Mouse (Mus musculus): ENCODE data around the gene Fbxl5. TPM values are rescaled to one million over a fixed set of nuclear protein-coding genes. Genes with fewer than 3 reads are reported as not detected.

Fbxl5 gene
- polyA plus RNA-seq, 1 experiment from 2014 or later: 93.6 TPM

DNA sequence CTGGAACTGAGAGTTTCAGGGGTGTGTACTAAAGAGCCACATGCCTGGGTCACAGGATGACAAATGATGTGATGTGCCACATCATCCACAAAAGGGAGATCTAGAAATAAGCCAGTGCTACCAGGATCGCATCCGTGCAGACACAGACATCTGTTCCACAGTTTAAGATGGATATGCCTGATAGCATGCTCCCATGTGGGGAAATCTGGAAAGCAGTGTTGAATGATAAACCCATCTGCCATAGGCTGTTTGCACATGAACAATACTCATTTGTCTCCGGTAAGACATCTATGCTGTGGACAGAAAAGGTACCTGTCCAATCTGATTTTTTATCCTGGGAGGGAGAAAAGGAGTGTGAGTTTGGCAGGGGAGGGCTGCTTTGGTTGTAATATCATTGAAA, 124.3 kb downstream of the Fbxl5 start:
- Histone ChIP-seq H3K4me1 (replicated peaks; ENCODE audit: control insufficient read depth, insufficient read depth, low read length) (no peaks in the 10 kb centered on the region), H3K4me2 (replicated peaks; ENCODE audit: low read depth) (no peak overlapping the region), H3K27me3 (replicated peaks; ENCODE audit: control insufficient read depth, insufficient read depth, low read length) (no peaks in the 10 kb centered on the region), H3K4me3 (ENCODE audit: low read depth, low read length) (no peak overlapping the region), H3K9ac (ENCODE audit: low read depth, low read length) (no peak overlapping the region), H3K36me3 (ENCODE audit: control insufficient read depth, insufficient read depth) (peaks cover 49% of the 10 kb centered on the region), H3K27ac (ENCODE audit: low read depth, low read length) (no peak overlapping the region), H3K9me3 (ENCODE audit: control insufficient read depth) (no peaks in the 10 kb centered on the region)
- WGBS: 88% methylated on average over 3 of the region's 3 CpGs
- TF ChIP-seq CTCF (IDR thresholded peaks at IDR 0.05; ENCODE audit: low read depth): no peak
- ATAC-seq: no peak

Other genes starting within 250 kb of the Fbxl5 start
- gene Cc2d2a, start 159.3 kb downstream of the Fbxl5 start, polyA plus RNA-seq (2015; fragmentation: Nextera tagmentation; extraction: Ambion mirVana): 2.8 and 3.6 TPM in 2 replicates
- 142 and 144 TPM in 2 replicates for gene Bst1, start 2.8 kb downstream of the Fbxl5 start, polyA plus RNA-seq (2015; fragmentation: Nextera tagmentation; extraction: Ambion mirVana)
- 9.5 and 10.9 TPM in 2 replicates for gene Cd38, start 46.9 kb upstream of the Fbxl5 start, polyA plus RNA-seq (2015; fragmentation: Nextera tagmentation; extraction: Ambion mirVana)
- 0.47 and 0.61 TPM in 2 replicates for gene Gm7879, start 91.5 kb upstream of the Fbxl5 start, polyA plus RNA-seq (2015; fragmentation: Nextera tagmentation; extraction: Ambion mirVana)
- gene Fgfbp1, start 160.1 kb upstream of the Fbxl5 start, polyA plus RNA-seq (2015; fragmentation: Nextera tagmentation; extraction: Ambion mirVana): 19.2 and 20.4 TPM in 2 replicates

Measured in intestine, postnatal 0 days (tissue).